Mouse (Mus musculus) left cerebral cortex, adult 18-20 months (tissue): Measurements from ENCODE around the gene Trim71. TPM values are rescaled to one million over a fixed set of nuclear protein-coding genes. Genes with fewer than 3 reads are reported as not detected.
"Not testable (repeated sequence)": the region's sequence is repeated elsewhere in the genome, so short reads cannot be mapped to it uniquely, and the experiment has no call there.

Source experiments
- DNase-seq, 2 experiments: peaks; one replicate each; pipeline ENCODE4 v3.0.0; 2021 to 2022; ENCODE audit warnings: low spot score in 2 of 2, mixed read lengths in 1 of 2
- total RNA-seq, 2 experiments: library from RNA; stranded (reverse); gene quantifications; 2 replicates each; pipeline ENCODE4 v1.2.3; 2021

Gene Trim71
- total RNA-seq, 2 experiments from 2014 or later = 0.84 to 0.95 TPM

GRCm38 (mm10) chr9:114527085-114527484 lies 37.1 kb downstream of the Trim71 start:
- DNase-seq = no peak

- no peak for DNase-seq
Measured at GRCm38 (mm10) chr9:114526581-114526980, 37.6 kb downstream of the Trim71 start.

- DNase-seq = no peak
Measured at GRCm38 (mm10) chr9:114525891-114526290, 38.3 kb downstream of the Trim71 start.

- DNase-seq = no peak
Measured at GRCm38 (mm10) chr9:114525073-114525633, 39.0 kb downstream of the Trim71 start.

GRCm38 (mm10) chr9:114522501-114522900 lies 41.7 kb downstream of the Trim71 start:
- no peak for DNase-seq

- DNase-seq = no peak
Measured at GRCm38 (mm10) chr9:114522041-114522440, 42.1 kb downstream of the Trim71 start.

- DNase-seq = not testable (repeated sequence)
Measured at GRCm38 (mm10) chr9:114520529-114520928, 43.6 kb downstream of the Trim71 start.

- no peak for DNase-seq
Measured at GRCm38 (mm10) chr9:114518812-114519477, 45.2 kb downstream of the Trim71 start.

- DNase-seq = no peak
Measured at GRCm38 (mm10) chr9:114517924-114518497, 46.2 kb downstream of the Trim71 start.

- DNase-seq = no peak
Measured at GRCm38 (mm10) chr9:114515364-114515763, 48.8 kb downstream of the Trim71 start, which contains the start of gene C130032M10Rik. C130032M10Rik (plus strand) TSS chr9:114515697.

- DNase-seq = no peak
Measured at GRCm38 (mm10) chr9:114512831-114513230, 51.3 kb downstream of the Trim71 start.

- DNase-seq = no peak
Measured at GRCm38 (mm10) chr9:114509785-114510184, 54.4 kb downstream of the Trim71 start.

- no peak for DNase-seq
Measured at GRCm38 (mm10) chr9:114507421-114507820, 56.7 kb downstream of the Trim71 start.

- no peak for DNase-seq
Measured at GRCm38 (mm10) chr9:114506564-114506963, 57.6 kb downstream of the Trim71 start.

- no peak for DNase-seq
Measured at GRCm38 (mm10) chr9:114504816-114505215, 59.4 kb downstream of the Trim71 start, which contains the start of gene Ccr4. Ccr4 (minus strand) TSS chr9:114504916.

- no peak for DNase-seq
Measured at GRCm38 (mm10) chr9:114502711-114503427, 61.3 kb downstream of the Trim71 start.

GRCm38 (mm10) chr9:114501913-114502312 lies 62.3 kb downstream of the Trim71 start:
- no peak for DNase-seq

- DNase-seq = no peak
Measured at GRCm38 (mm10) chr9:114501111-114501510, 63.1 kb downstream of the Trim71 start.

GRCm38 (mm10) chr9:114499783-114500515 lies 64.2 kb downstream of the Trim71 start:
- peak; percentile 41 to 60 for DNase-seq

GRCm38 (mm10) chr9:114498218-114498617 lies 66.0 kb downstream of the Trim71 start:
- peak; percentile 83 to 88 for DNase-seq

GRCm38 (mm10) chr9:114496469-114496868 lies 67.7 kb downstream of the Trim71 start:
- DNase-seq = no peak
